Mouse (Mus musculus): ENCODE measurements around the gene Olfr91.
A peak's percentile ranks its signal among the peaks of the same experiment; 100 is the strongest.

Olfr91 gene

GRCm38 (mm10) chr17:37061435-37061834, 36.6 kb downstream of the Olfr91 start:
- no peak for DNase-seq (ENCODE audit: low spot score)

- no peak for DNase-seq (ENCODE audit: low spot score)
Measured at GRCm38 (mm10) chr17:37056957-37057356, 41.1 kb downstream of the Olfr91 start.

- no peak for DNase-seq (ENCODE audit: low spot score)
Measured at GRCm38 (mm10) chr17:37051745-37052144, 46.3 kb downstream of the Olfr91 start.

GRCm38 (mm10) chr17:37050876-37051275, 47.2 kb downstream of the Olfr91 start:
- no peak for DNase-seq (ENCODE audit: low spot score)

- DNase-seq (ENCODE audit: low spot score) = peak; percentile 90
Measured at GRCm38 (mm10) chr17:37050399-37050798, 47.7 kb downstream of the Olfr91 start.

- DNase-seq (ENCODE audit: low spot score) = peak; percentile 80
Measured at GRCm38 (mm10) chr17:37049570-37050310, 48.3 kb downstream of the Olfr91 start.

GRCm38 (mm10) chr17:37048383-37048782, 49.7 kb downstream of the Olfr91 start:
- DNase-seq (ENCODE audit: low spot score) = no peak

- no peak for DNase-seq (ENCODE audit: low spot score)
Measured at GRCm38 (mm10) chr17:37047981-37048380, 50.1 kb downstream of the Olfr91 start.

GRCm38 (mm10) chr17:37047332-37047976, 50.6 kb downstream of the Olfr91 start:
- no peak for DNase-seq (ENCODE audit: low spot score)

GRCm38 (mm10) chr17:37046312-37047112, 51.6 kb downstream of the Olfr91 start:
- peak; percentile 61 for DNase-seq (ENCODE audit: low spot score)

- peak; percentile 79 for DNase-seq (ENCODE audit: low spot score)
Measured at GRCm38 (mm10) chr17:37045611-37046311, 52.3 kb downstream of the Olfr91 start, which contains the start of gene Gabbr1. TSS of gene Gabbr1 (plus strand) at chr17:37045966.

GRCm38 (mm10) chr17:37044651-37045244, 53.3 kb downstream of the Olfr91 start:
- no peak for DNase-seq (ENCODE audit: low spot score)

All from layer of hippocampus, adult 11-12 months (tissue).